Mouse (Mus musculus) T-helper 1 cell (primary cell): ENCODE measurements around the gene Abcc6.
"Not testable (repeated sequence)": the region's sequence is repeated elsewhere in the genome, so short reads cannot be mapped to it uniquely, and the experiment has no call there.

Experiments used
- in situ Hi-C: fragments of 300-600 bp; cut with MboI, MseI; formaldehyde crosslinking; loops from one replicate; pipeline ENCODE4 v1.15.1; 2025; ENCODE audit warnings: high pct_unique_total_duplicates

Gene Abcc6

GRCm38 (mm10) chr7:45939836-45940235 lies 90.3 kb downstream of the Abcc6 start:
- in situ Hi-C loops = loop anchor here (5.0 kb wide), 3 partner anchors 68 to 208 kb away; partner anchors contain the start of gene Kdelr1

DNA sequence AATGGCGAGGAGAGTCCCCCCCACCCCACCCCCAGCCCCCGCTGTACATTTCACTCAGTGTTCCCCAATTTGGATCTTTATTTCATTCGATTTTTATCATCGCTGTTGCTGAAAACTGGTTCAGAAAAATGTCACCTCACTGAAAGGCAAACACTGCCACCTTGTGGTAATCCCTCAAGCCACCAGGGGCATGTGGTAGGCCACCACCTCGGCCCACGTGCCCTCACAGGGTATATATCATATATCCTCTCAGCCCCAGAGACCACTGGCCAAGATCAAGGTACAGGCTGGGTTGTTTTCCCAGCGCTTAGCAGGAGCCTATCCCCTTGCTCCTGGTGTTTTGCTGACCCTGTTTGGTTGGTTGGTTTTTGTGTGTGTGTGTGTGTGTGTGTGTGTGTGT lies 95.0 kb downstream of the Abcc6 start:
- in situ Hi-C loops = loop anchor here (5.0 kb wide), 1 partner anchor 63 kb away; the partner anchor contains the start of gene Kdelr1

DNA sequence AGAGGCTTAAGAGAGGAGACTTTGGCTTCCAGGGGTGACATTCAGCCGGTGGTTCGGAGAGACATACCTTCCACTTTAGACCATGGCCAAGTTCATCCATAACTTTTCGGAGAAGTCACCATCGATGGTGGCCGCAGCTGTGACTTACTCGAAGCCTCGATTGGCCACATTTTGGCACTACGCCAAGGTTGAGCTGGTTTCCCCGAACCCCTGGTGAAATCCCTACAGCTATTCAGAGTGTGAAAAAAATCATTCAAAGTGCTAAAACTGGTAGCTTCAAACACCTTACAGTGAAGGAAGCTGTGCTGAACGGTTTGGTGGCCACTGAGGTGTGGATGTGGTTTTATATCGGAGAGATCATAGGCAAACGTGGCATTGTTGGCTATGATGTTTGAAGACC lies 96.3 kb downstream of the Abcc6 start:
- in situ Hi-C loops = not testable (repeated sequence)

DNA sequence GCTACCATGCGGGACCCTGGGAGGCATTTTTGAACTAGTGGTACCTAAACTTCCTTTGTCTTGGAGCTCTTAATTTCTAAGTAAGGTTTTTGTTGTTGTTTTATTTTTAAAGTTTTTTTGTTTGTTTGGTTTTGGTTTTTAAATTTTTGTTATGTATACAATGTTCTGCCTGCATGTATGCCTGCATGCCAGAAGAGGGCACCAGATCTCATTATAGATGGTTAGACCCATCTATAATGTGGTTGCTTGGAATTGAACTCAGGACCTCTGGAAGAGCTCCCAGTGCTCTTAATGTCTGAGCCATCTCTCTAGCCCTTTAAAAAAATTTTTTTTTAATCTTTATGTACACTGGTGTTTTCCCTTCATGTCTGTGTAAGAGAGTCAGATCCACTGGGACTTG lies 100.4 kb downstream of the Abcc6 start:
- in situ Hi-C loops = no loop called here

DNA sequence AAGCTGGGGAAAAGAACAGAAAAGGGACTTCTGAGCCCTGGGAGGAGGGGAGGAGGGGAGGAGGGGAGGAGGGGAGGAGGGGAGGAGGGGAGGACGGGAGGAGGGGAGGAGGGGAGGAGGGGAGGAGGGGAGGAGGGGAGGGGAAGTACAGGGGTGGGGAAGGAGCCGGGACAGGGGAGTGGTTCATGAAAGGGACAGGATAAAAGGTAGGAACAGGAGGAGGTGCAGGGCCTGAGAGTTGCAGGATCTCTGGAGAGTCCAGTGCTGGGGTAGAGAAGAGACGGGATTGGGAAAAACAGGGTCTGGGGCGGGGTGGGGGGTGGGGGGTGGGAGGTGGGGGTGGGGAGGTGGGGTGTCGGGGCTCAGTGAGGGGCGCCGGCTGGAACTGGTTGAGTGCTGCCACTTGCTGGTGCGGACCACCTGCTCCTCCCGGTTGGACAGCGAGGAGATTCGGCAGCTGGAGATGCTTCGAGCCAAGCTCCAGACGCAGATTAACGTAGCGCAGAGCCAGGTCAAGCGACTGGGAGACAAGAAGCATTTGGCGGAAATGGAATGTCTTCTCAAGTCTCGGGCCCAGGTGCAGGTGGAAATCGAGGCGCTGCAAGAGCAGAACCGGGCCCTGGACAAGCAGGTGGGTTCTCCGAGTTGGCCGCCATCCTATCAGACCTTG lies 101.3 kb downstream of the Abcc6 start:
- in situ Hi-C loops = no loop called here

- in situ Hi-C loops = no loop called here
Measured at GRCm38 (mm10) chr7:45924429-45924816, 105.7 kb downstream of the Abcc6 start.

DNA sequence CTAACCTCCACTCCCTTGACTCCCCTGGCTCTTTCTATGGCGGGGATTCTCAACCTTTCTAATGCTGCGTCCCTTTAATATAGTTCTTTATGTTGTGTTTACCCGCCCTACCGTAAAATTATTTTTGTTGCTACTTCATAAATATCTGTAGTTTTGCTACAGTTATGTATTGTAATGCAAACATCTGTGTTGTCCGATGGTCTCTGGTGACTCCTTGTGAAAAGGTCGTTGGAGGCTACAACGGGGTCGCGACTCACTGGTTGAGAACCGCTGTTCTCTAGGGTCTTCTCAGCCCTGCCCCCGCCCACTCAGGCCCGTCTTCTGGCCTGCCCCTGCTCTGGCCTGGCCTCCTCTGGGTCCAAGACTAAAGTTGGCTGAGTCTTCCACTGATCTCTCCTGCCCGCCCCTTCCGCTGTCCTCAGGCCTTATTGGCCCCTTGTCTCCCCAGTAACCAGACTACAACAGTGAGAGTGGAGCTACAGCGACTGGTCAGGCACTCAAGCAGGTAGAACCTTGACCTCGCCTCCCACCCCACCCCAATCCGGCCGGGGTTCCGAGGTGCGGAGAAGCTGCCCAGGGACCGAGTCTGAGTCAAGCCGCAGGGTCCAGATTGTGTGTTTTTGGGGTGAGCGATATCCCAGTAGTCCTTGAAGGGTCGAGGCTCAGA lies 106.2 kb downstream of the Abcc6 start, which contains the start of gene Ccdc114:
TSS of gene Ccdc114 (plus strand) at position 311 of the 667 bp plus-strand sequence.
- in situ Hi-C loops = no loop called here

DNA sequence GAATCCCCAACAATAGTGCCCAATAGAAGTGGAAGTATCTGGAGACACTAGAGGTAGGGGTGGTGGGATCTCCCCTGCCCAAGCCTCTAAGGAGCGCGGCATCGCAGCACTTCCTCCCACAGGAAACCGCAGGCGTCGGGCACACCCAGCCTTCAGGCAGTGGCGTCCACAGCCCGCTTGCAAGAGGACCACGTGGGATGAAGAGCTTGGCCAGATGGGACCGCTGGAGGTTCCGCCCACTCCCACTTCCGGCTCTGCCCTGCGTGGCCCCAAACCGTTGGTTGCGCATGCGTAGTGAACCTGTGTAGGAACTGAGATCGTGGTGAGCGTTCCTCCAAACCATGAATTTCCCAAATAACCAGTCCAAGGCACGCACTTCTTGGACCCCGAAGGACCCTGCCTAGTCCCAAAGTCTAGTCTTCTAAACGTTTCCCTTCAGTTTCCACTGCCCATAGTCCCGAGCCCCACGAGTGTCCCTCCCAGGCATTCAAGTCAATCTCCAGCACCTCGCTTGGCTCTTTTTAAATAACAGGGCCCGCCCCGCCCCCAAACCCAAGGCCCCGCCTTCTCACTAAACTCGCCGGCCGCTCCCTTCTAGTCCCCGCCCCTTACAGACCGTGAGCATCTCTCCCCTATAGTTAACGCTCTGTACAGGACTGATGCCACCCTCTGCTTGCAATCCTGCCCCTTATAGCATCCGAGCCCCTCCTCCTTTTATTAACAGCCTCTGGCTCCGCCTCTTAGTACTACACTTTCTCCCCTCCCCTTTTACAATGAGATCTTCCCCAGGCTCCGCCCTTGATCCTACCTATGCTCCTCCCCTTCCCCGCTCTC lies 107.0 kb downstream of the Abcc6 start:
- in situ Hi-C loops = no loop called here

- in situ Hi-C loops = no loop called here
Measured at GRCm38 (mm10) chr7:45921950-45922600, 108.0 kb downstream of the Abcc6 start.

DNA sequence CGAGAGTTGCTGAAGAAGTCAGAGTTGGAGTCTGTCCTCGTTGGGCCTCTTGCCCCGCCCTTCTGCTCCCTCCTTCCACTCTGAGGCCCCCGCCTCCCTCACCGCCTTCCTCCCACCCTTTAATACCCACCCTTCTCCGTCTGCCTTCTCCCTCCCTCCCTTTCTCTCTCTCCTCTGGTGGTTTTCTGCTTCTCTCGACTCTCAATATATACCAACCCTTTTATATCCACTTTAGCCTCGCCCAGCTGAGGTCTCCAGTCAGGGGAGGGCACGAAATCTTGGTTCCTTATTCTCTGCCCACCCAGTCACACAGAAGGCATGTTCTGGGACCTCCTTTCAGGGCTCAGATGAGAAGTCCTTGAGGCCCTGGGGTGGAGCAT lies 108.9 kb downstream of the Abcc6 start, which contains the start of gene Emp3:
TSS of gene Emp3 (minus strand) at position 163 of the 380 bp plus-strand sequence.
- in situ Hi-C loops = no loop called here

GRCm38 (mm10) chr7:45920583-45921241 lies 109.4 kb downstream of the Abcc6 start:
- in situ Hi-C loops = no loop called here

GRCm38 (mm10) chr7:45919761-45920160 lies 110.3 kb downstream of the Abcc6 start:
- in situ Hi-C loops = no loop called here

GRCm38 (mm10) chr7:45919083-45919671 lies 110.9 kb downstream of the Abcc6 start:
- in situ Hi-C loops = no loop called here

DNA sequence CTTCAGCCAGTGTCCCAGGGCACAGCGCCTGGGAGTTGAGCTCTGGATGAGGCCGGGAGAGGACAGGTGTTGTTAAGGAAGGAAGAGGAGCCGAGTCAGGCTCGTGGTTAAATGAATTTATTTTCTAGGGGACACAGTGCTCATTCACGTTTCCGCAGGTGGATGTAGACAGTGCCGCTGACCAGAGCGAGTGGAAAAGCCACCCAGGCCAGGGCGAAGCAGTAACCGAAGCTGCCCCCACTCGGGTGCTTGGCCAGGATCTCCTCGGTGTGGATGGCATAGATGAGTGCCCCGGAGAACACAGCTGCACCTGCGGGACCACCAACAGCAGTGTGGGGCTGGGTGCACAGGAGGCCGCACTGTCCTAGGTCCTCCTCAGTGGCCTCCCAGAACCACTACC lies 112.2 kb downstream of the Abcc6 start:
- in situ Hi-C loops = no loop called here
